Mouse (Mus musculus) liver, embryonic 14.5 days (tissue): ENCODE results near the gene Ccdc38. TPM values are rescaled to one million over a fixed set of nuclear protein-coding genes. Genes with fewer than 3 reads are reported as not detected.
A peak's percentile ranks its signal among the peaks of the same experiment; 100 is the strongest.

Experiments used
- ATAC-seq: fragments of 200-750 bp; cut with Nextera tagmentation; 2 replicates; pipeline ENCODE4 v1.8.0; 2017; ENCODE audit warnings: moderate number of reproducible peaks, mild to moderate bottlenecking, moderate library complexity; ENCODE audit not compliant: insufficient read depth
- DNase-seq, 3 experiments: peaks; one replicate each; pipeline ENCODE4 v3.0.0-alpha.2; 2012 to 2013; ENCODE audit warnings: low read depth in 3 of 3, low spot score in 3 of 3
- H3K27ac ChIP-seq: fragments of 300-500 bp; sonication (generic); 2 replicates; pipeline ENCODE4 v1.5.1; 2014; ENCODE audit warnings: moderate library complexity, mild to moderate bottlenecking, control low read depth, inconsistent platforms
- H3K27me3 ChIP-seq: fragments of 300-500 bp; sonication (generic); 2 replicates; pipeline ENCODE4 v1.6.1; 2014; ENCODE audit warnings: mild to moderate bottlenecking, low read length, moderate library complexity; ENCODE audit not compliant: control insufficient read depth, insufficient read depth
- H3K36me3 ChIP-seq: fragments of 300-500 bp; sonication (generic); replicated peaks from 2 replicates; pipeline ENCODE4 v1.6.1; 2014; ENCODE audit warnings: low read depth; ENCODE audit not compliant: control insufficient read depth, insufficient read depth
- H3K4me1 ChIP-seq, 2 experiments: fragments of 200-500 bp in 1 of 2; fragments of 300-500 bp in 1 of 2; sonication (generic) in 1 of 2; replicated peaks; 2 replicates each; pipeline ENCODE4 v1.6.1; 2012 to 2014; ENCODE audit warnings: antibody characterized with exemption in 1 of 2, inconsistent platforms in 1 of 2, low read length in 1 of 2; ENCODE audit not compliant: control insufficient read depth in 2 of 2, insufficient read depth in 2 of 2
- H3K4me2 ChIP-seq: fragments of 300-500 bp; sonication (generic); 2 replicates; pipeline ENCODE4 v1.6.1; 2014; ENCODE audit warnings: low read depth, mild to moderate bottlenecking, control low read depth, moderate library complexity
- H3K4me3 ChIP-seq, 2 experiments: fragments of 200-500 bp in 1 of 2; fragments of 300-500 bp in 1 of 2; sonication (generic) in 1 of 2; 2 replicates each; pipeline ENCODE4 v1.5.1; 2012 to 2014; ENCODE audit warnings: low read depth in 2 of 2, low read length in 2 of 2, mild to moderate bottlenecking in 2 of 2, control low read depth in 1 of 2, inconsistent platforms in 1 of 2, moderate library complexity in 1 of 2; ENCODE audit not compliant: insufficient read depth in 1 of 2
- H3K9ac ChIP-seq: fragments of 300-500 bp; sonication (generic); replicated peaks from 2 replicates; pipeline ENCODE4 v1.6.1; 2014; ENCODE audit warnings: mild to moderate bottlenecking, control low read depth, moderate library complexity
- H3K9me3 ChIP-seq: fragments of 300-500 bp; sonication (generic); 2 replicates; pipeline ENCODE4 v1.6.1; 2016; ENCODE audit warnings: low read length, mixed read lengths; ENCODE audit not compliant: control insufficient read depth
- CTCF ChIP-seq: IDR thresholded peaks from 2 replicates; pipeline ENCODE4 v1.5.1; 2016; ENCODE audit warnings: antibody characterized with exemption, low read depth, control low read depth
- EP300 ChIP-seq: IDR thresholded peaks from 2 replicates; pipeline ENCODE4 v1.6.1; 2016; ENCODE audit warnings: antibody characterized with exemption, low read depth
- WGBS: fragments of 180-500 bp; shearing (Covaris S2); extraction: QIAGEN DNeasy Blood & Tissue Kit; methylation state at CpG from one replicate; pipeline ENCODE4 v1.1.7; 2014; ENCODE audit not compliant: insufficient replicate concordance; 5-methylcytosine and 5-hydroxymethylcytosine counted together
- polyA plus RNA-seq, 2 experiments: library from polyadenylated mRNA; depleted of rRNA in 1 of 2; stranded (reverse) in 1 of 2; unstranded in 1 of 2; fragments of >200 nt; fragmentation: Nextera tagmentation in 1 of 2; extraction: Ambion mirVana in 1 of 2; gene quantifications; 2 replicates each; pipeline versions ENCODE4 v1.2.1 to v1.2.3; 2012 to 2014

Gene Ccdc38
- polyA plus RNA-seq, 2 experiments: 0.02 to 0.15 TPM

DNA sequence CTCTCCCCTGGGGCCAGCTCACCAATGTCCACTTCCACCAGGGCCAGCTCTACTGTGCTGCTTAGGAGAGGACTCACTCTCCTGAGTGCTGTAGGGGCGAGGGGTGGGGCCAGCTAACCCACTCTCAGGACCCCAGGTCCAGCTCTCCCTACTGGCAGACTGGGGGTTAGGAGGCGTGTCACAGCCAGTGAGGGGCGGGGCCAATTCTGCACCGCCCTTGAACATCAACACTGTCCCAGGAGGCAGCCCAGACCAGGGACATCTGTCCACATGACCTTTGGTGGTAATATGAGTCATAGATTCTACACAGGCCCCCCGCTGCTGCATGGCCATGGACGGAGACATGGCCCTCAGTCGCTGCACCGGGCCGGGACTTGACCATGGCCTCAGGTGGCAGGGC lies 19.4 kb downstream of the Ccdc38 start:
- no peak overlapping the region for H3K9ac ChIP-seq
- H3K4me1 ChIP-seq: no peaks in the 10 kb centered on the region; a peak in 2 of 4 replicates
- no peaks in the 10 kb centered on the region for H3K36me3 ChIP-seq
- no peak for DNase-seq
- H3K4me2 ChIP-seq: no peak overlapping the region
- no peak overlapping the region for H3K27ac ChIP-seq
- WGBS: 50% methylated on average over 9 of the region's 9 CpGs
- H3K9me3 ChIP-seq: no peaks in the 10 kb centered on the region
- peak; percentile 35; the same call in 1 of the 2 replicates for ATAC-seq
- TF ChIP-seq EP300 (no peak), CTCF (no peak)
- no peaks in the 10 kb centered on the region for H3K27me3 ChIP-seq
- no peak overlapping the region for H3K4me3 ChIP-seq

DNA sequence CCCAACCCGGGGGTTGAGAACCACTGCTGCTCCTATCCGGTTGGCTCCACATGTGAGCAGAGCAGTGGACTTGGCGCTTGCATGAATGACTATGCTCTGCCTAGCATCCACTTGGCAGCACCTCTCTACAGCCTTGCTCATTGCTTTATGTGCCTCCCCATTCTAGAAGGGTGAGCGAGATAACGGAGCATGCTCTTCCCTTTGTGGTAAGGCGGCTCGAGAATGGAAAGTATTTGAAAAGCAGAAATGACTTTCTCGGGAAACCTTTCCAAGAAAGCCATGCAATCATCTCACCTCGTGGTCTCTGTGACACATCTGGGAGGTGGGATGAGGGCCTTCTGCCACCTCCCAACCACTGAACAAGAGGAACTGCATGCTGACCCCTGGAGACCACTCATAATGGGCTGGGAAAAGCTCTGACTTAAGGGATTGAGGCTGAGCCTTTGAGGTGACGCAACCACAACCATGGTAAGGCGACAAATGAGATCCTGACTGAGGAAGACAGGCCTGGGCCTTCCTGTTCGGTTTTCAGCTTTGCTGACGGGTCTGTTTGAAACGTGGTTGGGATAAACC lies 24.2 kb downstream of the Ccdc38 start:
- no peak overlapping the region for H3K4me3 ChIP-seq
- DNase-seq (no peak), ATAC-seq (no peak)
- 50% methylated on average over 14 of the region's 14 CpGs for WGBS
- no peak for TF ChIP-seq CTCF
- no peaks in the 10 kb centered on the region; a peak in 1 of 4 replicates for H3K4me1 ChIP-seq
- no peak overlapping the region for H3K4me2 ChIP-seq
- no peak overlapping the region for H3K9ac ChIP-seq
- no peaks in the 10 kb centered on the region for H3K9me3 ChIP-seq
- H3K27ac ChIP-seq: no peak overlapping the region
- no peaks in the 10 kb centered on the region for H3K27me3 ChIP-seq
- H3K36me3 ChIP-seq: no peaks in the 10 kb centered on the region

DNA sequence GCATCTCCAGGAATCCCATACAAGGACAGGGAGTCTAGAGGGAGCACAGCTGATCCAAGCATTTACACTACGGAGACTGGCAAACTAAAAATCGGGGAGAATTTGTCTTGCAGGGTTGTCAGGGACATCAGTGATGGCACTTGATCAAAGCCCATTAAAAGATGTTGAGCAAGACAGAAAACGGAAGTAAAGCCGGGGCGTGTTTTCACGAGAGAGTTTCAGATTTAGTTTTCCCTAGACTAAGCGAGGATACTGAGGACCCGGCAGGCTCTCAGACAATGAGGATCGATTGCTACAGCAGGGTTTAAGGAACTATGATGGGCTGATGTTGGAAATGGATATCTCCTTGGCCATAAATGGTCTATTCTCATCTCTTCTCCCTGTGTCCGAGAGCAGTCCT lies 26.6 kb downstream of the Ccdc38 start:
- H3K27ac ChIP-seq: no peak overlapping the region
- DNase-seq (no peak), ATAC-seq (no peak)
- no peak overlapping the region for H3K4me3 ChIP-seq
- TF ChIP-seq CTCF: no peak
- no peak for TF ChIP-seq EP300
- no peaks in the 10 kb centered on the region for H3K36me3 ChIP-seq
- H3K9ac ChIP-seq: no peak overlapping the region
- no peaks in the 10 kb centered on the region; a peak in 1 of 4 replicates for H3K4me1 ChIP-seq
- 78% methylated on average over 10 of the region's 10 CpGs for WGBS
- H3K27me3 ChIP-seq: no peaks in the 10 kb centered on the region
- H3K4me2 ChIP-seq: no peak overlapping the region
- H3K9me3 ChIP-seq: no peaks in the 10 kb centered on the region

- Histone ChIP-seq H3K9me3 (no peaks in the 10 kb centered on the region), H3K4me3 (no peak overlapping the region), H3K4me1 (no peaks in the 10 kb centered on the region; a peak in 1 of 4 replicates), H3K27me3 (no peaks in the 10 kb centered on the region), H3K36me3 (no peaks in the 10 kb centered on the region), H3K9ac (no peak overlapping the region), H3K27ac (no peak overlapping the region), H3K4me2 (no peak overlapping the region)
- DNase-seq: no peak
- 74% methylated on average over 11 of the region's 11 CpGs for WGBS
- ATAC-seq: no peak
- TF ChIP-seq CTCF (0 out of 2 replicates have a peak, but pooled peaks have one; percentile 9), EP300 (no peak)
Observed at GRCm38 (mm10) chr10:93567841-93568566, 27.6 kb downstream of the Ccdc38 start.

DNA sequence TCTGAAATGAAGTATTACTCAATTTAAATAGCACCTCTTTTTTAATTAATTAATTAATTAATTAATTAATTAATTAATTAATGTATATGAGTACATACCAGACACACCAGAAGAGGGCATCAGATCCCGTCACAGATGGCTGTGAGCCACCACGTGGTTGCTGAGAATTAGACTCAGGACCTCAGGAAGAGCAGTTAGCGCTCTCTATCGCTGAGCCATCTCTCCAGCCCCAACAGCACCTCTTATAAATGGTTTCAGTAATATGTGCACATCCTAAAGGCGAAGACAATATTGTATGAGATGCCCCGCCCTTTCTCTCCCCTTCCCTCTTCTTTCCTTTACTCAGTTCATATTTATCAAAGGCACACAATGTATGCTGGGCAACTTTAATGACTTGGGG lies 28.2 kb downstream of the Ccdc38 start:
- TF ChIP-seq CTCF (no peak), EP300 (no peak)
- WGBS: 64% methylated on average over 6 of the region's 6 CpGs

More for the DNA sequence above, 28.2 kb downstream of the Ccdc38 start:
- no peak overlapping the region for H3K4me3 ChIP-seq
- H3K4me2 ChIP-seq: no peak overlapping the region
- no peaks in the 10 kb centered on the region for H3K27me3 ChIP-seq
- no peaks in the 10 kb centered on the region; a peak in 1 of 4 replicates for H3K4me1 ChIP-seq
- no peaks in the 10 kb centered on the region for H3K9me3 ChIP-seq
- no peak overlapping the region for H3K27ac ChIP-seq
- no peak for DNase-seq
- no peak overlapping the region for H3K9ac ChIP-seq
- no peak for ATAC-seq
- no peaks in the 10 kb centered on the region for H3K36me3 ChIP-seq
